Mouse (Mus musculus) c-Kit-positive CD71-negative TER-119-negative erythroid progenitor cells, embryonic 14.5 days (primary cell): ENCODE results near the gene Mapk8ip3.
A peak's percentile ranks its signal among the peaks of the same experiment; 100 is the strongest.

Experiments
- DNase-seq: peaks from one replicate; pipeline ENCODE4 v3.0.0-alpha.2; 2013; ENCODE audit warnings: low read depth

Mapk8ip3 gene

DNA sequence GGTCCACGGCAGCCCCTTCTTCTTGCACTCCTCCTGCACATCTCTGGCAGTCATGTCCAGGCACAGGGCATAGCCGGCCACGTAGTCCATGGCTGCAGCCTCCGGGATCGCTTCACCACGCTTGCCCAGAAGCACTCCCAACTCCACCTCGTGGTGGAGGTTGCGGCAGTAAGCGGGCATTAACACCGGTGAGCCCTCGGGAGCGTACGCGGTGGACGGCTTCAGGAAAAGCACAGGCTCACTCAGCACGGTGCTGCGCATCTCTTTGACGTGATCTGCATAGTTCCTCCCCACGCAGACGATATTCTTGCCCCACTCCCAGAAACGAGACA, 87.1 kb downstream of the Mapk8ip3 start:
- DNase-seq: peak; percentile 65

- no peak for DNase-seq
These were observed 88.2 kb downstream of the Mapk8ip3 start for GRCm38 (mm10) chr17:24848600-24849031.

- DNase-seq: no peak
These were observed 89.4 kb downstream of the Mapk8ip3 start for GRCm38 (mm10) chr17:24847386-24847785.

GRCm38 (mm10) chr17:24844525-24844924, 92.3 kb downstream of the Mapk8ip3 start:
- DNase-seq: no peak

DNA sequence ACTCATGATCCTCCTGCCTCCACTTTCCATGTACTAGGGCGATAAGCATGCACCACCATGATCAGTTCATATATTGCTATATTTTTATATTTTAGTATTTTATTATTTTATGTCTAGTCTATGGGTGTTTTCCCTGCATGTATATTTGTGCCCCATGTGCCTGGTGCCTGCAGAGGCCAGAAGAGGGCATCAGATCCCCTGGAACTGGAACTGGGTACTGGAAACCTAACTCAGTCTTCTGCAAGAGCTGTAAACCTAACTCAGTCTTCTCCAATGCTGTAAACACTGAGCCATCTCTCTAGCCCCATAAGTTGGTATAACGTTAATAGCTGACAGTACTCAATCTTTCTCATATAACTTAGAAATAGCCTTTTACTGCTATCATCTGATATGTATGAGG, 94.1 kb downstream of the Mapk8ip3 start:
- DNase-seq: no peak
